Mouse (Mus musculus) thymus, postnatal 0 days (tissue): ENCODE measurements at regions not wholly inside any gene's neighbourhood (a gene's known extent, or its start where the extent isn't known, plus 50 kb on each side); places are given as distances from the start of the nearest gene placed in this dataset.

Experiments
- DNase-seq: peaks from one replicate; pipeline ENCODE4 v3.0.0-alpha.2; 2015; ENCODE audit warnings: low spot score

DNA sequence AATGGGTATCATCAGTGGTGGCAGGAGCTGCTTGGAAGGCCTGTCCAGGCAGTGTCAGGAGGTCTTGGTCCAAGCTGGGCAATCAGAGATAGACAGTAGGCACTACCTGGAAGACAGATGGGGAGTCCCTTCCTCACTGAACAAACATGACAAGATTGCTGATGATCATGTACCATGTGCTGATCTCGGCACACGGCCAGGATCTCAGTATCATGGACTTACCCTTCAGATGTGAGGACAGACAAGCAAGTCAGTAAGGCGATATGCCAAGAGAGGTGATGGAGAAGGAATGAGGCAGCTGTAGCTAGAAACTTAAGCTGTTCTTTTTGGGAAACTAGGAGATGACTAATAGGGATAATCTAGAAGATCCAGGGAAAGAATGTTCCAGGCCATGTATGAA, 238.2 kb downstream of the Rybp start:
- DNase-seq, result no peak

DNA sequence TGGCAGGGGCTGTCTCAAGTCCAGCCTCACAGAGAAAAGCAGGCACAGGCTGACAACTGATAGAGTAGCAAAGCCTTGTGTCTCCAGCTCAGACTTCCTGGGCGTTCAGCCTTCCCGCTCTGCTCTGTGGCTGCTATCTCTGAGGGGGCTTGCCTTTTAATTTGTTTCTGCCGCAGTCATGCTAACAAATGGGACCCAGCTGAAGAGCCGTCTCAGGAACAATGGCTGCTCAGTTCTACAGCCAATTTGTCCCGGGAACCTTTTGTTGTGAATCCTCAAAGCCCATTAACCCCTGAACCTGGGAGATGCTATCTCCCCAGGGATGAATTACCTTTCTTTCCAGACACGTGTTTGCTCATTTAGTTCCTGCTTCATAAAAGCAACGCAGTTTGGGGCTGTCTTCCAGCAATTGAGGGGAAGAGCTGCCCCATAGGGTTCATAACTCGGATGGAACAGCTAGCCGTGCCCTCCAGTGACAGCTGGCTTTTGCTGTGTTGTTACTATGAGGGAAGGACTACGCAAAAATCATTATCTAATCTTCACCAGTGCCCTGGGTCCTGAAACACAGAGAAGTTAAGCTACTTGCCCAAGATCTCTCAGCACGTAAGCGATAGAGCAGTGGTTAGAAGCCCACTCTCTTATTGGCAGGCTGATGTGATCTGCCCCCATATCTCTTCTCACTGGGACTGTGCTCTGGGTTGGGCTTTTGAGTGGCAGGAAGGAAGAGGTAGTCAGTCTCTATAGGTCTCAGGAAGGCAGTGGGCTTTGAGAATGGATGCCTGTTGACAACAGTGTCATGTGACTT, 240.9 kb downstream of the Rybp start:
- no peak for DNase-seq

GRCm38 (mm10) chr6:100045109-100045508, 242.2 kb downstream of the Rybp start:
- DNase-seq, result no peak

DNA sequence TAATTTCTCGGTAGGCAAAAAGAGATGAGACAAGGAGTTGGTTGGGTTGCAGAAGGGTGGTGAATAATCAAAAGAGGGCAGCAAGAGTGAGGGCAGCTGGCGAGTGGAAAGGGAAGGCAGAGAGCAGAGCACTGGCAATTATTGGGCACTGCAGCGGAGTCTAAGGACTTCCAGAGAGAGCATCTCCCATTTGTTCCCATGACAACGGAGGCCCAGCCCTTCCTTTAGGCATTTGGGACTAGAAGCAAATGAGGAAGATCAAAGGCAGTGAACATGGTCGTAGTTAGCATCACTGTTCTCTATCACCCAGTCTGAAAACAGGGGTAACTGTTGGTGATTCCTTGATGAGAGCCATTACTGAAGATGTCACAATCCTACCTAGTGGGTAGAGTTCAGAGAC, 246.1 kb downstream of the Rybp start:
- no peak for DNase-seq

DNA sequence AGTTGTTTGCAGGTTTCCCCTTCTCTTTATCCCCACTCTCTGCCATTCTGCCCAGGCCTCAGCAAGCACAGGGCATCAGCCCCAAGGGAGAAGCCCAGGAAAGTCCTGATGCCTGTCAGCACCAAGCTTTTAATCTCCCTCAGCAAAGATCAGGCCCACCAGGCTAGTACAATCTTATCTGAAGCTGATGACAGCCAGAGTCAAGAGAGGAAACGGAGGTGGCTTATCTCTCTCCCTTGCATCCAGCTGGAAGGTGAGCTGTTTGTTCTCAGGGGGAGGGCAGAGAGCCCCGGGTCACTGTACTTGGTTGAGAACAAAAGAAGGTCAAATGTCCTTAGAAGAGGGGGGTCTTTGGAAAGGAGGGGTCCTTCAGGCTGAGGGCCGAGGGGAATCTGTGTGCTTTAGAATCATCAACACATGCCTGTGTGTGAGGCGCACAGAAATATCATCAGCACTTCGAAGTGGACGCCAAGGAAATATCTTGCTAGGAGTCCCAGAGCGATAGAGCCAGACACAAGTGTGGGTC, 246.8 kb downstream of the Rybp start:
- DNase-seq, result no peak

DNA sequence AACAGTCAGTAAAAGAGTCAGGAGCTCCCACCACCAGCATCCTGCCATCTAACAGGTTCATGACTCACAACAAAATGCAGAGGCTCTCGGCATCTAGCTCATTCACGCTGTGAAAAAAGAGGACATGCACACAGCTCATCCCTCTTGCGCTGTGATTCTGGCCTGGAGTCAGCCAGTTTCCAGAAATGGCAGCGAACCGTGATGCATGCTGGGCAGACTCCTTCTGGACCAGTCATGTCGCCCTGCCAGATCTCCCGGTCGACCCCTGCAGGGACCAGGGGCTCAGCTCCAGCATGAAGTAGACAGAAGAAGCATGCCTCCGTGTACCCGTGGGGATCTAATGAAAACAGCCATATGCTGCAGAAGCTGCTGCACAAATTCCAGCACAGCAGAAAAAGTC, 254.6 kb downstream of the Rybp start:
- DNase-seq, result no peak

GRCm38 (mm10) chr6:100030522-100030921, 256.8 kb downstream of the Rybp start:
- DNase-seq, result no peak

- DNase-seq, result no peak
These were observed 257.3 kb downstream of the Rybp start for GRCm38 (mm10) chr6:100030010-100030409.

- DNase-seq, result no peak
These were observed 259.8 kb downstream of the Rybp start for GRCm38 (mm10) chr6:100027524-100027923.

GRCm38 (mm10) chr6:100025531-100025951, 261.7 kb downstream of the Rybp start:
- DNase-seq, result no peak

- DNase-seq, result no peak
These were observed 263.7 kb downstream of the Rybp start for GRCm38 (mm10) chr6:100023434-100024095.

- DNase-seq, result no peak
These were observed 268.3 kb downstream of the Rybp start for GRCm38 (mm10) chr6:100019016-100019415.

- peak; percentile 5 for DNase-seq
These were observed 273.3 kb downstream of the Rybp start for GRCm38 (mm10) chr6:100013949-100014348.

DNA sequence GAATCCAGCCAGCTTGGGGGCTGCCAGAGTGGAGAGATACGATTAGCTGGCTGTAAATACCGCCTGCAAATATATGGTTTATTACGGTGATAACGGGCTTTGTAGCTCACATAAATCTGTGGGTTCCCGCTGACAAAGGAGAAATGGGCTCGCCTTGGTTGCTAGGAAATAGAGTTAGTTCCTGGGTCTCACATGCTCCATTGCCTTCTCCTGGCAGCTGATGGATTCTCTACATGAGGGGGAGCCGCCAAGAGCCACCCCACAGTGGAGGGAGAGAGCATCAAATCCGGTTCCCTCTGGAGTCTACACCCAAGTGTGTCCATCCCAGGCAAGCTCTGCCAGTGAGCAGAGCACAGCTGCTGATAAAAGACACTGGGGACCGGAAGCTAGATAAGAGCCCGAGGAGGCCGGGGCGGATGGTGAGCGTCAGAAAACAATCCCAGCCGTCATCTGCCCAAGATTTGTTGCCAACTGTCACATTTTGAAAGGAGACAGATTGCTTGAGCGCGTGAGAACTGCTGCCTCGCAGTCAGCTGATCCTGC, 275.7 kb downstream of the Rybp start:
- DNase-seq, result peak; percentile 64

GRCm38 (mm10) chr6:100010954-100011481, 276.3 kb downstream of the Rybp start:
- DNase-seq, result no peak

- no peak for DNase-seq
These were observed 273.6 kb upstream of the Prok2 start for GRCm38 (mm10) chr6:99999711-100000365.

DNA sequence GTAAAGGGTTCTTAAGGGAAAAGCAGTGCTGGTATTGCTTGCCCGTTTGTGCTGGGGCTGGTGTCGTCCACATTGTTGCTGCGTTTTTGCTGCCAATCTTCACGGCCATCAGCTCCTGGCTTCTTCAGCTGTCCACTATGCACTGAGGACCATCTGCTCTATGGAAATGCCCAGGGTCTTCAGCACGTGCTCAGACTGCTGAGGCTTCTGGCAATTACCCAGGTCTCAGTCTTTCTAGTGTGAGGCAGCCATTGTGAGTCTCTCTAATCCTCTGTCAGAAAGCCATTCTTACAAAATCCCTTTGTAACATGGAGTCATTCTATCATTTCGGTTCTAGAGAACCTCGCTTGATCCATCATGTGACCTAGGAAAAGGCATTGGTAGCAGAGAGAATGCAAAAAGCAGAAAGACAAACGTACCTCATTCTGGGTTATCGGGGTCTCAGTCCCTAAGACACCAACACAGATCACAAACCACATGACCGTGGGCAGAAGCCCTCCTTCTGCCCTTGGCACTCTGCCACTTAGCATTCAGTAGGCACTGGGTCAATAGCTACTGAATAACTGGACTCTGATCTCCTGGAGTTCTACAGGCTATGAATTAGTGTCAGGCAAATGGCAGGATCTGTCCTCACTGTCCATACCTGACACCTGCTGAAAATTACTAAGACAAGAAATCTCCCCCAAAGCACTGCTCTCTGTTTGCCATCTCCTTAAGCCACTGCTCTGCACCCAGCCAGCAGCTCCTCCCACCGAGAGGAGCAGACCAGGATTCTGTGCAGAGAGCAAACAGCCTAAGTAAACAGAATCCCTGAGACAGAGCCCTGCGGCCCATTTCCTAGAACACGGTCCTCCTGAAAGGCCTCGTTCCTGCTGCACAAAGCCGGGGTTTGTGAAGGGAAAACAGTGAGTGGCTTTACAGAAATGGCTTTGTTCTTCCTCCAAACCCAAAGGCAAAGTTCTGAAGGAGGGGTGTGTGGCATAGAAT, 270.1 kb upstream of the Prok2 start:
- DNase-seq, result no peak

GRCm38 (mm10) chr6:99994026-99994425, 267.8 kb upstream of the Prok2 start:
- DNase-seq, result no peak

DNA sequence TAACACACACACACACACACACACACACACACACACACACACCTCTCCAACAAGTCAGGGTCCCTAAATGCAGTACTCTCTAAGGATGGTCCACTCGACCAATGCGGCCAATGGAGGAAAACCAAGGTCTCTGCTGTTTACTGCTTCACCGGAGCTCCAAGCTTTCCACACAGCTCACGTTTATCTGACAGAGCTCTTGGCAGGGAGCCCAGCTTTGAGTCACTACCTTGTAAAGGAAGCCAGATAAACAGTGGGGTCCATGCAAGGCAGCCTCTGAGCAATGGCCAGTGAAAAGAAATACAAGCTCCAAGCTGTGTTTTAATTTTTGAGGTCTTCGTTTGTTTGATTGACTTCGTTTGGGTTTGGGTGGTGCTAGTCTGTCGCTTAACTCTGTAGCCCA, 264.9 kb upstream of the Prok2 start:
- DNase-seq, result no peak

- DNase-seq, result no peak
These were observed 264.4 kb upstream of the Prok2 start for GRCm38 (mm10) chr6:99990604-99991003.
